Mouse (Mus musculus) heart, embryonic 10.5 days (tissue): Measurements from ENCODE around the gene Clstn3. TPM values are rescaled to one million over a fixed set of nuclear protein-coding genes. Genes with fewer than 3 reads are reported as not detected.
A peak's percentile ranks its signal among the peaks of the same experiment; 100 is the strongest.
"Not testable (repeated sequence)": the region's sequence is repeated elsewhere in the genome, so short reads cannot be mapped to it uniquely, and the experiment has no call there.

ENCODE experiments used
- DNase-seq: peaks from one replicate; pipeline ENCODE4 v3.0.0-alpha.2; 2017; ENCODE audit warnings: low spot score
- H3K27ac ChIP-seq: fragments of 300-500 bp; sonication (generic); 2 replicates; pipeline ENCODE4 v1.5.1; 2016; ENCODE audit warnings: mild to moderate bottlenecking
- H3K27me3 ChIP-seq: fragments of 300-500 bp; sonication (generic); 2 replicates; pipeline ENCODE4 v1.6.1; 2016; ENCODE audit warnings: mild to moderate bottlenecking; ENCODE audit not compliant: poor library complexity, insufficient read depth, severe bottlenecking
- H3K36me3 ChIP-seq: fragments of 300-500 bp; sonication (generic); 2 replicates; pipeline ENCODE4 v1.6.1; 2016; ENCODE audit warnings: mild to moderate bottlenecking, moderate library complexity
- H3K4me1 ChIP-seq: fragments of 300-500 bp; sonication (generic); 2 replicates; pipeline ENCODE4 v1.6.1; 2016; ENCODE audit warnings: mild to moderate bottlenecking
- H3K4me3 ChIP-seq: fragments of 300-500 bp; sonication (generic); 2 replicates; pipeline ENCODE4 v1.5.1; 2016; ENCODE audit warnings: mild to moderate bottlenecking, moderate library complexity
- H3K9me3 ChIP-seq: fragments of 300-500 bp; sonication (generic); 2 replicates; pipeline ENCODE4 v1.6.1; 2016; ENCODE audit warnings: mild to moderate bottlenecking, moderate library complexity
- WGBS: fragments of 180-500 bp; shearing (Covaris S2); methylation state at CpG from one replicate; pipeline ENCODE4 v1.1.7; 2016; 5-methylcytosine and 5-hydroxymethylcytosine counted together
- polyA plus RNA-seq: library from polyadenylated mRNA; unstranded; fragments of >200 nt; fragmentation: Nextera tagmentation; extraction: Ambion mirVana; gene quantifications from 2 replicates; pipeline ENCODE4 v1.2.1, GENCODE M21; 2016

Clstn3 gene
- polyA plus RNA-seq, 1 experiment from 2014 or later = 3.3 TPM

DNA sequence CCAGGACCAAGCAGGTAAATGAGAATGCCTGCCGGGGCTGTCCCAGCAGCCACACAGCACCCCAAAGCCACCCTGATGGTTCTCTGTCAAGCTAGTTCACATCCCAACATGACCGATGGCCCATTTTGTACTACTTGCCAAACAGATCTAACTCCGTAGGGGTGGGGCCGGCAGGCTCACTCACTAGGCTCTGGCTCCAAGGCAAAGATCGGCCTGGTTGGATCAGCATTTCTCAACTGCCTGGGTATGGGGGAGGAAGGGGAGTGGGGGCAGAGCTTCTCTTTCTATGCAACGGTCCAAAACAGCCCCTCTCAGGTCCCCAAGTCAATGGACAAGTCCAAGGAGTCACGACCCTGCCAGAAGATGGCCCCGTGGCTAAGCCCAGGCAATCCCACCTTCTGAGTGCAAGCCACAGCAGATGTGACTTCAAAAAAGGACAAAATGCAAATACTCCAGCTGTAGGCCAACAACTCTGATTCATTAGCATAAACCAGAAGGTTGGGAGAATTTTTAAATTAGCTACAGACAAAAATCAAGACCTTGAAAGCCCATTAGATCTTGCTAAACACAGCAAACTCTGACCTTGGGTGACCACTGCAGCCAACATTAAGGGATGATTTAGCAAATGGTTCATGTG, 30.8 kb downstream of the Clstn3 start:
- WGBS = 81% methylated on average over 8 of the region's 8 CpGs
- H3K4me3 ChIP-seq = no peak overlapping the region
- H3K36me3 ChIP-seq = no peaks in the 10 kb centered on the region
- no peaks in the 10 kb centered on the region for H3K9me3 ChIP-seq
- H3K27ac ChIP-seq = no peak overlapping the region
- peaks cover 87% of the 10 kb centered on the region for H3K27me3 ChIP-seq
- H3K4me1 ChIP-seq = peaks cover 6% of the 10 kb centered on the region; the same call in 1 of the 2 replicates
- DNase-seq = no peak

DNA sequence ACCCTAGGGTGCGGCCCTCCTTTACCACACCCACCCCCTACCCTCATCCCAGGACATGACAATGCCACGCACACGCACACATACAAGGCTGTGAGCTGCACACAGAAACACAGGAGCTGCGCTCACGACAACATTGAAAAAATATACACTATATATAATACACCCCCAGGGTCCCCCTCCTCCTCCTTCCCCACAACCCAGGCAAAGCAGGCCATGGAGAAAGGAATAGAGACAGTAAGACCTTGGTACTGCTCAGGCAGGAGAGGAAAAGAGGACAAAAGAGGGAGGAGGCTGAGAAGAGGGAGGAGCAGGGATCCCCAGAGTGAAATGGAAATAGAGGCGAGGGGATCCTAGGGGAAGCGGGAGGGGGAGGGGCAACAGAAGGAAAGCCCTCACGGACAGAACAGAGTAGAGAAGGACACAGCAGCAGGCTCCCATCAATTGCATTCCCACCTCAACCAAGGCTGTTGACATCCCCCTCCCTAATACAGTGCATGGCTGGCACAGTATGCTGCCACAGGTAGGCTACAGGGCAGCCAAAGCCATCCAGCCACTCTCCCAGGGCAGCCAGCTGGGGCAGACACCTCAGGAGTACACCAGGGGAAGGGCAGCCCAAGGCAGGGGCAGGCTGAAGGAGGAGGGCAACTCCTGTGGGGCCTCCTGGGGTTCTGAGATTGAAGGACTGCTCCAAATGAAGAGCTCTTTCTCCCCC, 33.7 kb downstream of the Clstn3 start:
- DNase-seq = no peak
- peaks cover 28% of the 10 kb centered on the region for H3K4me1 ChIP-seq
- H3K27ac ChIP-seq = 0 out of 2 replicates have a peak overlapping the region, but pooled peaks have one; percentile 4
- H3K9me3 ChIP-seq = no peaks in the 10 kb centered on the region
- WGBS = 45% methylated on average over 8 of the region's 8 CpGs
- no peaks in the 10 kb centered on the region for H3K36me3 ChIP-seq
- H3K27me3 ChIP-seq = peaks cover 84% of the 10 kb centered on the region
- H3K4me3 ChIP-seq = no peak overlapping the region

DNA sequence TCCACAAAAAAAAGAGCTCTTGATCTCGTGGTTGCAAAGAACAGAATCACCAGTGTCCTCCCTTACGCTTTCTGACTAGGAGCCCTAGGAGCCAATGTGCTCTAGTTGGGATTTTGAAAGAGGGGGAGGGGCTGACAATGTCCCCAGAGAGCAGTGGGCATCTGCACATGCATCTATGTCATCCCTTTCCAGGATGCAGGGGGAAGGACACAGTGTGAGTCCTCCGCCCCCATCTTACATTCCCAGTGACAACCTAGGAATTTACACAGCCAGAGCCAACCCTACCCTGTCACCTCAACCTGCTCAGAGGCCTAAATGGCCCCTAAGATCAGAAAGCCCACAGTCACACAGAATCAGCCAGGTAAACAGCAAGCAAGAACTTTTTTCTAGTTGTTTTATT, 34.2 kb downstream of the Clstn3 start:
- Histone ChIP-seq H3K27me3 (peaks cover 81% of the 10 kb centered on the region), H3K4me3 (no peak overlapping the region), H3K9me3 (no peaks in the 10 kb centered on the region), H3K36me3 (no peaks in the 10 kb centered on the region), H3K27ac (no peak overlapping the region), H3K4me1 (peaks cover 28% of the 10 kb centered on the region)
- 64% methylated on average over 3 of the region's 3 CpGs for WGBS
- no peak for DNase-seq

DNA sequence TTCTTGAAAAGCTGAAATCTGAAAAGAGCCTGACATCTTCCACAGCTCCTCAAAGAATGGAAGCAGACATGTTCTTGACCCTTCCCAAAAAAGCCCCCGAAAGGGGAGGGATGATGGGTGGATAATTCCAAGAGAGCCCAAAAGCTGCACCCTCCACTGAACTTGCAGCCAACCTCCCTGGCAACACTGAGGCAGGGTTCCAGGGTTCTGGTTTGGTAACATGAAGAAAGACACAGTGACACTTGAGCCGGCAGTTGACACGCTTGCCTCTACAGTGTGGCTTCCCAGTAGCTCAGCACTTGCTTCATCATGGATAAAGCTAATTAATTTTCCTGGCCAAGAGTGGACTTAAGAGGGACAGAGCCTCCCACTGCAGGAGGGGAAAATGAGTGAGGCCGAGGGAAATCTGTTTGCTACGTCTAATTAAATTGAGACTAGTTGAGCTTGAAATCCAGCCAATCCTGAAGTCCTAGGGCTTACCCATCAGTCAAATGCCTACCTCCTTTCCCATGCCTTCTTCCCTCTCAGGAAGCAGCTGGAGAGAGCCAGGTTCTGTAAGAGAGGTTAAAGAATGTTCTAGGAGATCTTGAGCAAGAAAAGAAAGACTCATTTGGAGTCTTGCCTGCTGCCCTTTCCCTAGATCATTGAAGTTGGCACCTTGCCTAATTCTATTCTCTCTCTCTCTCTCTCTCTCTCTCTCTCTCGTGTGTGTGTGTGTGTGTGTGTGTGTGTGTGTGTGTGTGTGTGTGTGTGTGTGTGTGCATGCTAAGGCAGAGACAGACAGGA, 36.6 kb downstream of the Clstn3 start:
- WGBS = 76% methylated on average over 5 of the region's 6 CpGs
- no peak for DNase-seq
- Histone ChIP-seq H3K4me1 (peaks cover 28% of the 10 kb centered on the region), H3K4me3 (no peak overlapping the region), H3K27ac (no peak overlapping the region), H3K9me3 (no peaks in the 10 kb centered on the region), H3K36me3 (no peaks in the 10 kb centered on the region), H3K27me3 (peaks cover 71% of the 10 kb centered on the region)

DNA sequence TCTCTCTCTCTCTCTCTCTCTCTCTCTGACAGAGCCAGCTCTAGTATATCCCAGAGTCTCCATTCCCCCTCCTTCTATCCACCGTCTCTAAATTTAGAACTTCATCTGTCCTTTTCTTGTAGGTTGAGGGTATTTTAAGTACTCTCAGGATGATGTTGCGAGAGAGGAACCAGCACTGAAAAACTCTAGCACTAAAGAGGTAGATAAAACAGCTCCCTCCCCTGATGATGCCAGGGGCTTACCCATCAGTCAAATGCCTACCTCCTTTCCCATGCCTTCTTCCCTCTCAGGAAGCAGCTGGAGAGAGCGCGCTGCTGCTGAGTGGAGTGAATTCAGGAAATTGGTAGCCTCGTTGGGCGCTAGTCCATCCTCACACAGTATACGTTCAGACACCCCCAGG, 37.3 kb downstream of the Clstn3 start:
- no peak overlapping the region for H3K27ac ChIP-seq
- 63% methylated on average over 7 of the region's 7 CpGs for WGBS
- peaks cover 28% of the 10 kb centered on the region for H3K4me1 ChIP-seq
- H3K4me3 ChIP-seq = no peak overlapping the region
- peaks cover 71% of the 10 kb centered on the region for H3K27me3 ChIP-seq
- no peaks in the 10 kb centered on the region for H3K9me3 ChIP-seq
- H3K36me3 ChIP-seq = no peaks in the 10 kb centered on the region
- DNase-seq = no peak

DNA sequence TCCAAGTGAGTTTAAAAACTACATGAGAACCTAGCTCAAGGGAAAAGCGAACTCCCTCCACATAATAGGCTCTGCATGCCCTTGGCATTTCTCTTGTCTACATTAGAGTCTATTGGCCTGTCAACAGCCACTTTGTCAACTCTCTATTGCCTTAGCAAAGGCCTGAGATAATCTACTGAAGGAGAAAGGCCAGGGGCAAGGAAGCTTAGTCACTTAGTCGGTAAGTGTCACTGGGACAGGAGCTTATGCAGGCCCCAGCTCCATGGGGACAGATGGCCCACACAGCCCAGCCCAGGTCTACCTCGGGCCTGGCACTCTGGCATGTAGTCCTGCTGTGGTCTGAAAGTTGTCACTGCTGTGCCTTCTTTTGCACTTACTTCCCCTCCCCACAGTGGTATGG, 38.0 kb downstream of the Clstn3 start:
- Histone ChIP-seq H3K4me3 (0 out of 2 replicates have a peak overlapping the region, but pooled peaks have one; percentile 3), H3K36me3 (no peaks in the 10 kb centered on the region), H3K27ac (no peak overlapping the region), H3K4me1 (peaks cover 28% of the 10 kb centered on the region), H3K9me3 (no peaks in the 10 kb centered on the region), H3K27me3 (peaks cover 68% of the 10 kb centered on the region)
- DNase-seq = no peak
- WGBS = 30% methylated on average over 3 of the region's 3 CpGs

DNA sequence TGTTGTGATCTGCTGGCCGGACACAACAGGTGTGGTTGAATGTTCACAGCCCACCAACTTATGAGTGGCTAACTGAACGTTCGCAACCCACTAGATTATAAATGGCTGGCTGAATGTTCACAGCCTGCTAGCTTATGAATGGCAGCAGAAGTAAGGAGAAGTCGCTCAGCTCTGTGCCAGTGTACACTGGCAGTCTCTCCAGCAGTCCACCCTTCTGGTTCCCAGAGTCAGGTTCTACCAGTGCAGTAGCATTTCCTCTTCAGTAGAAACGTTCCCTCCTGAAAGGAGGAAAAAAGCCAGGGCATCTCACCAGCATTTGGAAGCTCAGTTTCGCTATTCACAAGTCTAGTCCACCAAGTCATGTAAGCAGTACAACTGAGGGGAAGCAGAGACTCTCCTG, 39.1 kb downstream of the Clstn3 start:
- Histone ChIP-seq H3K36me3 (no peaks in the 10 kb centered on the region), H3K27ac (no peak overlapping the region), H3K27me3 (peaks cover 57% of the 10 kb centered on the region), H3K4me1 (peaks cover 22% of the 10 kb centered on the region), H3K9me3 (no peaks in the 10 kb centered on the region), H3K4me3 (no peak overlapping the region)
- no peak for DNase-seq
- WGBS = 75% methylated on average over 6 of the region's 6 CpGs

DNA sequence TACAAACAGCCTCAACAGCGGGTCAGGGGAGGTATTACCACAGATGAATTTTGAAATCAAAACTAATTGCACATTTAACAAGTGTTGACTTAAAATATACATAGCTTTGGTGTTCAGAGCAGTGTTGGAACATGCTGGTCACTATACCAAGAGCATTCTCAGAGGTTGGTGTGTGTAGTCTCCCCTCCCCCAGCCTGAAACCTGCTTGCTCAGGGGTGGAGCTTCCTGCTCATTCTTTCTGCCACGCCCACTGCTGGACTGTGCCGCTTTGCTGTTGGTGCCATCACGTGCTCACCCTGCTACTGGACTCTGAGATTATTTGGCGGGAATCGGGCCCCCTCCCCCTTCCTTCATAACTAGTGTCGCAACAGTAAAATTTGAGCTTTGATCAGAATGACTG, 39.6 kb downstream of the Clstn3 start:
- not testable (repeated sequence) for H3K4me3 ChIP-seq, H3K9me3 ChIP-seq, DNase-seq, H3K27ac ChIP-seq, H3K36me3 ChIP-seq
- WGBS = 60% methylated on average over 7 of the region's 7 CpGs
- H3K27me3 ChIP-seq = peaks cover 52% of the 10 kb centered on the region
- peaks cover 22% of the 10 kb centered on the region for H3K4me1 ChIP-seq

DNA sequence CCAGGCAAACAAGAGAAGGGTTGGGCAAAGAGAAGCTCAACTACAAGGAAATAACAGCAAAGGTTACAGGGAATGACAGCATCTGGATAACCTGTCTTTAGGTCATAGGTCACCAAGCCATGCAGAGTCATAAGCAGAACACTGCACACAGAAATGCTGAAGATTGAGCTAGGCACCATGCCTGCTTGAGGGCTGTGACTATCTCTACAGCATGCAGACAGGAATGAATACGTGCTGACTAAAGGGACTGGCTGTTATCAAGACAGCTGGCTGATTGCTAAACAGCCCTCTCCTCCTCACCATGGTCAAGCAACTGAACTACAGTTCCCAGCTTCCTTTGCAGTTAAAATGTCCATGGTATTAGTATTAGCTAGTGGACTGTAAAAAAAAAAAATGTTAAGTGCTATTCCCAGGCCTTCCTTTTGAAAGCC, 40.5 kb downstream of the Clstn3 start:
- H3K4me3 ChIP-seq = no peak overlapping the region
- no peak for DNase-seq
- peaks cover 43% of the 10 kb centered on the region for H3K27me3 ChIP-seq
- H3K27ac ChIP-seq = no peak overlapping the region
- no peaks in the 10 kb centered on the region for H3K9me3 ChIP-seq
- WGBS = 9% methylated on average over 1 of the region's 1 CpGs
- H3K4me1 ChIP-seq = peaks cover 22% of the 10 kb centered on the region
- no peaks in the 10 kb centered on the region for H3K36me3 ChIP-seq

DNA sequence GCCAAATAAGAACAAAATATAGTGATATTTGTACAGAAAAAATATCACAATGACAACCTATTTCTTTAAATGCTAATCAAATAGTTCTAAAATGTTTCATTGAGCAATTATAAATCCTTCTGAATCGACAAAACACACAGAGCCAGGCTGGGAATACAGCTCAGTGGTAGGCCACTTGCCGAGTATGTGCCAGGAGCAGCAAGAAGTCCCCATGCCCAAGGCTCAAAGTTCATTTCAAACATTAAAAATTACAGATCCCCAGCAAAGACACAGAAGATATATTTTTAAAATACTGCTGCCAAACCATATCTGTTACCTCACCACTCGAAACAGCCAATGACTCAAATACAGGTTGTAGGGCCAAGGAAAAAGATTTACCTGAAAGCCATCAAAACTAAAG, 45.9 kb downstream of the Clstn3 start:
- Histone ChIP-seq H3K4me1 (peaks cover 17% of the 10 kb centered on the region), H3K4me3 (no peak overlapping the region), H3K9me3 (no peaks in the 10 kb centered on the region), H3K36me3 (no peaks in the 10 kb centered on the region), H3K27me3 (peaks cover 13% of the 10 kb centered on the region; the same call in 1 of the 2 replicates), H3K27ac (no peak overlapping the region)
- 83% methylated on average over 3 of the region's 3 CpGs for WGBS
- no peak for DNase-seq

DNA sequence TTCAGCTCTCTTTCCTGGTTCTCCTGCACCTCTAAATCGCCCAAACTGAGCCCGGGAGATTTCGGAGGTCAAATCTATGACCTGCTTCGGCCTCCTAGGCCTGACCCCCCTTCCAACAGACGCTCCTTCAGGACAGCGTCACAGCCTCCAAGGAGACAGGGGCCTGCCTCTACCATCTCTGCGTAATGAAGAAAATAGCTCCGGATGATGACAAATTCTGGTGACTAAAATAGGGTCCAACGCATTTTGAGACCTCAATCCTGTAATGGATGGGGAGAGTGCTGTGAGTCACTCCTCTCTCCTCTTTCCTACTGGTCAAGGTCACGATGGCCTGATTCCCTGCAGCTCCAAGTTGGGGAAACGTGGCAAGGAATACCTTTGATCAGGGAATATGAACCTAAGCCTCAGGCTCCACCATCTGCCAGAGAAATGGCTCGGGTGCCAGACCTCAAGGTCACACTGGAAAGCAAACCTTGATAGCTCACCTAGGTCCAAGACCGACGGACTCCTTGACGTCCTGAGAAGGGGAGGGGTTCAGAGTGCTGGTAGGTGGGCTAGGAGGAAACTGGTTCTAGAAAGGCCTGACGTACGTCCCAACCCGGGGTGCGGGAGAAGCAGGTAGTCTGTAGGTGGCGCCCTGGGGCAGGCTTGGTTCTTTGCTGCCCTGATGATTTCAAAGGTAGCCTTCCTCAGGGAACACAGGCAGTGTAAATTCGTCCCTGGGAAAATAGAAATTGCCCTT, 49.1 kb downstream of the Clstn3 start:
- WGBS = 5% methylated on average over 21 of the region's 21 CpGs
- Histone ChIP-seq H3K9me3 (no peaks in the 10 kb centered on the region), H3K36me3 (peaks cover 21% of the 10 kb centered on the region), H3K27ac (peak overlapping the region; percentile 90), H3K4me3 (peak overlapping the region; percentile 84), H3K27me3 (no peaks in the 10 kb centered on the region), H3K4me1 (peaks cover 17% of the 10 kb centered on the region)
- peak; percentile 90 for DNase-seq

DNA sequence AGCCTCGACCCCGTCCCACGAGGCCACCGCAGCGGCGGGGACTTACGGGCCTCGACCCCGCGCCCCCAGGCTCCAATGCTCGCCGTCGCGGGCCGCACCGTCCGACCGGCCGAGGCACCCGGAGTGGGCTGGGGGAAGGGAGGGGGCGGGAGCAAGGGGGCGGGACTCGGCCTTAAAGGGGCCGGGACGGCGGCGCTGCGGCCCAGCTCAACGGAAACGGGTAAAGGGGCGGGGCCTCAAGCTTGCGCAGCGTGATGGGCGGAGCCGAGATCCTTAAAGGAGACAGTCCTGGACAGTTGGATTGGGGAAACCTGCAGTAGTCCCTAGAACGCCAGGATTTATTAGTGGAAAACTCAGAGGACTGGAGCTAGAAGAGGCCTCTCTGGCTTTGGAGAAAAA, 49.7 kb downstream of the Clstn3 start, which contains the start of gene Pex5:
Pex5 (minus strand) TSS at position 141 of the 399 bp plus-strand sequence.
- Histone ChIP-seq H3K27ac (peak within 1 kb of the TSS; percentile 90), H3K9me3 (no peaks in the 10 kb centered on the region), H3K4me1 (peaks cover 17% of the 10 kb centered on the region), H3K27me3 (no peaks in the 10 kb centered on the region), H3K36me3 (peaks cover 24% of the 10 kb centered on the region), H3K4me3 (peak within 1 kb of the TSS; percentile 84)
- DNase-seq = peak; percentile 96
- WGBS = under 1% methylated on average over 36 of the region's 36 CpGs
